Mouse (Mus musculus) common myeloid progenitor, adult 5-6 weeks (primary cell): ENCODE results near the gene Rab19. TPM values are rescaled to one million over a fixed set of nuclear protein-coding genes. Genes with fewer than 3 reads are reported as not detected.
"Not testable (repeated sequence)": the region's sequence is repeated elsewhere in the genome, so short reads cannot be mapped to it uniquely, and the experiment has no call there.

ENCODE experiments used
- ATAC-seq: replicated peaks from 2 replicates; pipeline ENCODE4 v1.8.0; 2016; ENCODE audit warnings: low read depth, mild to moderate bottlenecking, moderate TSS enrichment, inconsistent platforms; ENCODE audit not compliant: poor library complexity, severe bottlenecking
- total RNA-seq: library from RNA; stranded (forward); fragments of 200-1000, 187-1606 nt; gene quantifications from 2 replicates; pipeline ENCODE4 v1.2.3, GENCODE M21; 2017

The Rab19 gene
- total RNA-seq, 1 experiment from 2014 or later = 2.2 TPM

DNA sequence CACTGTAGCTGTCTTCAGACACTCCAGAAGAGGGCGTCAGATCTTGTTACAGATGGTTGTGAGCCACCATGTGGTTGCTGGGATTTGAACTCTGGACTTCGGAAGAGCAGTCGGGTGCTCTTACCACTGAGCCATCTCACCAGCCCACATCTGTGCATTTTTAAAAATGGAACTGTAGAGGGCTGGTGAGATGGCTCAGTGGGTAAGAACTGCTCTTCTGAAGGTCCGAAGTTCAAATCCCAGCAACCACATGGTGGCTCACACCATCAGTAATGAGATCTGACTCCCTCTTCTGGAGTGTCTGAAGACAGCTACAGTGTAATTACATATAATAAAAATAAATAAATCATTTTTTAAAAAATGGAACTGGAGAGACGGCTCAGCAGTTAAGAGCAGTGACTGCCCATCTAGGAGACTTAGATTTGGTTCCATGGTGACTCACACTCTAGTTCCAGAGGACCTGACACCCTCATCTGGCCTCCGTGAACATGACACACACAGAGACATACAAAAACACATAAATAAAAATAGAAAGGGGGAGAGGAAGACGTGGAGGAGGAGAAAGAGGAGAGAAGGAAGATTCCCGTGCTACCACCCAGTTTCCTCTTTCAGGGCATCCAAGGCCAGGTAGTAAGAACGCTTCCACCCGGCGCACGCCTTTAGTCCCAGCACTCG lies 2.7 kb upstream of the Rab19 start:
- not testable (repeated sequence) for ATAC-seq

DNA sequence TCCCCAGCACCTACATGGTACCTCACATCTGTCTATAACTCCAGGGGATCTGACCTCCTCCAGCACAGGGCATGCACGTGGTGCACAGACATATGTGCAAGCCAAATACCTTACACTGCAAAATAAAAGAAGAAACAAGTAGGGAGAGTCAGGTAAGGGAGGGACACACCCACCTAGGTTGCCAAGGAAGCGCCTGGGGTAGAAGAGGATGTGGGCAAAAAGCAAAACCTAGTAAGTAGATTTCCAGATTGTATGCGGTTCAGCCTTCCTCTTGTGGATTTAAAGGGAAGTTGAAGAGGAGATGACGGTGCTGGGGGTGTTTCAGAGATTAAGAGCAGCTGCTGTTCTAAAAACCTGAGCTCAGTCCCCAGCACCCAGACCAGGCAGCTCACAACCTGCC lies 1.8 kb upstream of the Rab19 start:
- ATAC-seq = peak; percentile 78

GRCm38 (mm10) chr6:39379749-39380148 lies 1.2 kb upstream of the Rab19 start:
- ATAC-seq = peak; percentile 78

DNA sequence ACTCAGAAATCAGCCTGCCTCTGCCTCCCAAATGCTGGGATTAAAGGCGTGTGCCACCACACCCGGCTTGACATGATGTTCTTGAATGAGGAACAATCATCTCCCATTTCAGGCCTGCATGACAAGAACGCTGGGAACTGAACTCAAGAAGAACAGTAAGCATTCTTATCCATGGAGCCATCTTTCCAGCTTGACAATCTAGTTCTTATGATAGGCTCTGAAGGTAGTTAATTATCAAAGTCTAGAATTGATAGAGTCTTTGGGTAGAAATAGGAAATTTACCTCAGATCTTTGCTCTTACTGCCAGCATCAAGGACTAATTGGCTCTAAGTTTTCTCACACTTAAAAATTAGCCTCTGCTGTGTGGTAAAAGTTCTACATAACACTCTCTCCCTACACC lies 699 bp upstream of the Rab19 start:
- ATAC-seq = no peak

DNA sequence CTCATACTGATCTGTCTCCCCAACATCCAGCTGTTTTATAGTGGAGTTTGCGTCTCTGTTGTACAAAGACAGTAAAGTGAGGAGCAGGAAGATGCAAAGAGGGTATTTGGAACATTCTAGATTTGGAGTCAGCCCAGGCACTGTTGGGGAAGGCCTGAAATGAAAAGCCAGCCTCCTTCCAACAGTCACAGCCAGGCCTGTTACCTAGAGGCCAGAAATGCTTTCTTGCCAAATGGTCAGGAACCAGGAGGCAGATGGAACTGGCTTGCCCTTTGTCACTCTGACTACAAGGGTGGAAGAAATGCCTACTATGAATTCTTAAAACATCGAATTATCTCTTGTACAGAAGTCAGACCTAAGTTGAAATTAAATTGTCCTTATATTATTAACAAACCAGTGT lies 9.0 kb downstream of the Rab19 start:
- ATAC-seq = no peak

DNA sequence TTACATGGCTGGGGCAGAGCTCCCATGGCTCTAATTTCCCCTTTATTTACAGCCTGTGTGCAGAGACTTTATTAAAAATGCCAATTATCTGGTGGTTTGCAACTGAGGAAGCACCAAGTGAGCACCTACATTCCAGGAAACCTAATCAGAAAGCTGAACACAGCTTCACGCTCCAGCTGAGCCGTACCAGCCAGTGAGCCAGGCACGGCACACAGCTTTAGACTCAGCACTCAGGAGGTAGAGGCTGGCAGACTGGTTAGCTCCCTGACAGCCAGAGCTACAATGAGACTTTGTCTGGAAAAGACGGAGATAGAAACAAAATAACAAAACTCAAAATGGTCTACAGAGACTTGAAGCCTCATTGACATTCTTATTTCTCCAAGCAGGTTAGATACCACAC lies 14.5 kb downstream of the Rab19 start:
- no peak for ATAC-seq

DNA sequence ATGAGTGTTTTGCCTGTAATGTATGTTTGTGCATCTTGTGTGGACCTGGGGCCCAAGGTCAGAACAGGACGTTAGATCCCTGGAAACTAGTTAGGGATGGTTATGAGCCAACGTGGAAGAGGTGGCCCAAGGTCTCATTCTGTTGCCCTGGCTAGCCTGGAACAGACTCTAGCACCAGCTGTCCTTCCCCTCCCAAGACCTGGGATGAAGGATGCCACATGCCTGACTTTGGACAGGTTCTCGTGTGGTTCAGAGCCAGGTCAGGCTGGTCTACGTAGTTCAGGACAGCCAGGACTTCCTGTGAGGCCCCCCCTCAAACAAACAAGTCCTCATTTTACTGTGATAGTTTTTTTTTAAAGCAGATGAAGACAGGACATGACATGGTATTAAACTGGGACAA lies 14.9 kb downstream of the Rab19 start:
- ATAC-seq = no peak

GRCm38 (mm10) chr6:39397046-39397445 lies 16.1 kb downstream of the Rab19 start:
- ATAC-seq = no peak

DNA sequence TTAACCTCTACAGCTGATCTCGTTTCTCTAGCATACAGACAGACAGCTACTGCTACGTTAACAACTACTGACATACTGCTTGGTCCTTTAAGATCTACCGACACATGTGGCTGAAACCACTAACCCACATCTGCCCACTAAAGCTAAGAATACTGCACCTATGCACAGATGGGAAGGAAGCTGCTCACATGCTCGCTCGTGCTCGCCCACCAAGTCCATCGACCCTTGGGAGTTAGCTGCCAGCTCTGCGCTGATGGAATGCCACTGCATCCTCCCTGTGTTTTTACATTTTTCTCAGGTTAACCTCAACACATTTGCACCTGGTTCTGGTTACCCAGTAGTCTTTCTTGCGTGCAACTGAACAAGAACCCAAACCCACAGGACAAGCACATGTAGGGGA lies 17.4 kb downstream of the Rab19 start:
- no peak for ATAC-seq

- 0 out of 2 replicates have a peak, but pooled peaks have one; percentile 22 for ATAC-seq
Measured at GRCm38 (mm10) chr6:39400343-39400742, 19.4 kb downstream of the Rab19 start.

GRCm38 (mm10) chr6:39403136-39403535 lies 22.2 kb downstream of the Rab19 start:
- ATAC-seq = no peak

GRCm38 (mm10) chr6:39406480-39406879 lies 25.5 kb downstream of the Rab19 start:
- ATAC-seq = no peak

- no peak for ATAC-seq
Measured at GRCm38 (mm10) chr6:39414106-39414505, 33.1 kb downstream of the Rab19 start.

- ATAC-seq = 0 out of 2 replicates have a peak, but pooled peaks have one; percentile 50
Measured at GRCm38 (mm10) chr6:39415762-39416161, 34.8 kb downstream of the Rab19 start.

DNA sequence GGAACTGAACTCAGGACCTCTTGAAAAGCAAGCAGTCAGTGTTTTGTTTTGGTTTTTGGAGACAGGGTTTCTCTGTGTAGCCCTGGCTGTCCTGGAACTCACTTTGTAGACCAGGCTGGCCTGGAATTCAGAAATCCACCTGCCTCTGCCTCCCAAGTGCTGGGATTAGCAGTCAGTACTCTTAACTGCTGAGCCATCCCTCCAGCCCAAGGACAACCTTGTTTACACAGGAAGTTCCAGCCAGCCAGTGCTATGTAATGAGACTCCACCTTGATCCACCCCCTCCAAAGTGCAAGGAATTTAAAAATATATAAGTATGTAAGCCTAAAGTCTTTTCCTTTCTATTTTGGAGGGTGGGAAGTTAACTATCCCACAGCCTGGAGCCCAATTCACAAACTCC lies 35.7 kb downstream of the Rab19 start:
- ATAC-seq = not testable (repeated sequence)

- no peak for ATAC-seq
Measured at GRCm38 (mm10) chr6:39419386-39419850, 38.4 kb downstream of the Rab19 start.

- ATAC-seq = peak; percentile 78
Measured at GRCm38 (mm10) chr6:39419851-39420721, 39.1 kb downstream of the Rab19 start, which contains the start of gene Mkrn1. Gene Mkrn1 (minus strand): TSS chr6:39420462.

GRCm38 (mm10) chr6:39420867-39421266 lies 39.9 kb downstream of the Rab19 start:
- no peak for ATAC-seq

DNA sequence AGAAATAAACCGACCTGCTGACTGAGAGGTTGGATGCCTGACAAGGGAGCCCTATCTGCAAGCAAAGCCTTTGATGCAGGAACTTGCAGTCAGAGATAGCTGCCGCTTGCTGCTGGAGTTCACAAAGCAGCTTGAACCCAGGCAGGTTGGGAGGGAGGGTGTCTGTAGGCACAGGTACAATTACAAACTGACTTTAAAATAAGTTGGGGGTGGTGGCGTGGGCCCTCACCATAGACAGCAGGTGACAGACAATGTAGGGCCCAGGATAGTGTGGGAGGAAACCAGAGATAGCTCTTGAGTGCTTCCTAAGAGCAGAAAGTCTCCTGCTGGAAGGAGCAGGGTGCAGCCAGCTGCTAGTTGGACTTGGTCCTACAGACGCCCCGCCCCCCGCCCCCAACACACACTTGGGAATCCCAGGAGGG lies 42.2 kb downstream of the Rab19 start:
- no peak for ATAC-seq

DNA sequence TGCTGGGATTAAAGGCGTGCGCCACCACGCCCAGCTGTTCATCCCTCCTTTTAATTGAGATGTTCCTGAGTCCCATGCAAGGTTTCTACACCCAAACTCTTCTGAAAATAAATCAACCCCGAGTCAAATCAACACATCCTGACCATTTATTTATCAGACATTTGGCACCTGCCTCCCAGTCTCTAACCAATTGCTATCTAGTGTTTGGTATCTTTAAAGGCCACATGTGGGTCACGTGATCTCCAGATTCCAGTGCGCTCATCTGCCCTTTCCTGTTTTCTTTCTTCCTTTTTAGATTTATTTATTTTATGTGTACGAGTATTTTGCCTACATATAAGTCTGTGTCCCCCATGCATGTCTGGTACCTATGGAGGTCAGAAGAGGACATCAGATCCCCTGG lies 42.7 kb downstream of the Rab19 start:
- no peak for ATAC-seq

DNA sequence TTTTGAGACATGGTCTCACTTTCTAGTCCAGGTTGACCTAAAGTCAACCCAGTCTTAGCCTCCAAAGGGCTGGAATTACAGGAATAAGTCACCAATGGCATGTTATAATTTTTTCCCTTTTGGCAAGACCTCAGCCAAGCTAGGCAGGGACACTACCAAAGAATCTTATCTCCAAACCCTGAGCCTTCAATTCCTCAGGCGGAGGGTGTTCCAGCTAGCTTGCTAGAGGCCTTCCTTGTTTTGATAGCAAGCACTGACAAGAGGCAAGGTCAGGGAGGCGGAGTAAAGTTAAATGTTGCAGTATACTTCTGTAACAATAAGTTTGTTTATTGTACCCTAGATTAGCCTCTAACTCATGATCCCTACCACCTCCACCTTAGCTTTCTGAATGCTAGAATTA lies 44.2 kb downstream of the Rab19 start:
- ATAC-seq = no peak
